Mouse (Mus musculus): ENCODE measurements around the gene Pmfbp1. TPM values are rescaled to one million over a fixed set of nuclear protein-coding genes. Genes with fewer than 3 reads are reported as not detected.
A peak's percentile ranks its signal among the peaks of the same experiment; 100 is the strongest.

Gene Pmfbp1
- polyA plus RNA-seq, 1 experiment, result 3.6 TPM

GRCm38 (mm10) chr8:109471876-109472275 is 22.0 kb upstream of the Pmfbp1 start:
- TF ChIP-seq POLR2A (IDR thresholded peaks at IDR 0.05; ENCODE audit: borderline replicate concordance, extremely low read depth, insufficient read depth, insufficient read length, poor library complexity, severe bottlenecking) (no peak), CTCF (IDR thresholded peaks at IDR 0.05; ENCODE audit: borderline replicate concordance, extremely low read depth, insufficient read depth, insufficient read length) (no peak)
- DNase-seq (ENCODE audit: low read depth), result no peak

DNA sequence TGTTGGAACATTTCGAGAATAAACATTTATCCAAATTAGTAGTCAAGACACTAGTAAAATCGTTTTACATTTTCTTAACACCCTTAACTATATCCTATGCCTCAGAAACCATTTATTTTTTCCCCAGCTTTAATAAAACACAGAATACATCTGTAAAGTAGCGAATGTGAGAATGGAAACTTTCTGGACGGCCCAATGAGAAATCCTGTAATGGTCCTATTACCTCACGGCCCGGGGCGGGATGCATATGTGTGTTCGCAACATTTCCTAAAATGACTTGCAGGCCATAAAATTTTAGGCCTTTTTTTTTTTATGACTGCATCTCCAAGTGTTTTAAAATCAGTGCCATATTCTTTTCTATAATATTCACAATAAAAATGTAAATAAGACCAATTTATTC is 21.4 kb upstream of the Pmfbp1 start:
- no peak for DNase-seq (ENCODE audit: low read depth)
- TF ChIP-seq POLR2A (IDR thresholded peaks at IDR 0.05; ENCODE audit: borderline replicate concordance, extremely low read depth, insufficient read depth, insufficient read length, poor library complexity, severe bottlenecking), result no peak
- TF ChIP-seq CTCF (IDR thresholded peaks at IDR 0.05; ENCODE audit: borderline replicate concordance, extremely low read depth, insufficient read depth, insufficient read length), result no peak

DNA sequence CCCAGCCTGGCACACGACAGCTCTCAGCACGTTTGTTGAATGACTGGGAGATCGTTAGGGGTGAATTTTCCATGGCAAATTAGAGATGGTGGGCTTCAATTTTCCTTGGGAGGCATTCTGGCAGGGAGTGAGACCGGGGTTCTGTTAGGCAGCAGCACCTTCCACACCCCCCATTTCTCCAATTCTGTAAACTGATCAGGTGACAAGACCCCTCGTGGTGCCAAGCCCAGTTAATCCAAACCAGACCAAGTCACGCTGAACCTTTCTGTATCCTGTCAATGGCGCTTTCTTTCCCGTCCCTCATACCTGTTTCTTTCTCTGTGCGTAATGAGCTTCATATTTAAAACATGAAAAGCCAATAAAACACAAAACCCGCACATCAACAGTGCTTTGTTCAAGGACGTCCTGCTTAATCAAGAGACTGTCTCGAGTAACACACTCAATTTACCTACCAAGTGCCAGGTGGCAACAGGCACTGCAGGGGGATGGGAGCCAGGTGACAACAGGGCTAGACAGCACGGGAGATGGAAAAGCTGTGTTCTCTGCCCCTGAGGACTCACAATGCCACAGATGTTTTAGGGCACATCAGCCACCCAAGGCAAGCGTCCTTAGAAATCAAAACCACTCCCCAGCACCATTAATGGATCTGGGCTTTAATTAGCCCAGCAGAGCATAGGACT is 19.2 kb upstream of the Pmfbp1 start:
- TF ChIP-seq CTCF (IDR thresholded peaks at IDR 0.05; ENCODE audit: borderline replicate concordance, extremely low read depth, insufficient read depth, insufficient read length), result no peak
- TF ChIP-seq POLR2A (IDR thresholded peaks at IDR 0.05; ENCODE audit: borderline replicate concordance, extremely low read depth, insufficient read depth, insufficient read length, poor library complexity, severe bottlenecking), result no peak
- DNase-seq (ENCODE audit: low read depth), result no peak

DNA sequence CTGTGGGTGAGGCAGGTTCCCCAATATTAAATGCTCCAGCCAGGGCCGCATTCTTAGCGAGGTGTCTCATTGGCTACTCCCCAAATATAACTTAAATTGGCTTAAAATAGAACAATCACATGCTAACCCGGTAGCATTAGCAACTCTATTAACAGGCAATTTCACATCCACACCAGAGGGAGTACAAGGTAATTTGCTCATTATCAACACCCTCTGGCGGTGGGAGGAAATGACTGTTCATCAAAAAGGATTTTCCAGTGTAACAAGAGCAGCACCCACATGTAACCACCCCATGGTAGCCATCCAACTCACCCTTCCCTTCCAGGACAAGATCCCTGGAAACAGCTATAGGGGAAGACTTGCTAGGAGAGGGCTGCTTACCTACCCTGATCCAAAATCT is 18.4 kb upstream of the Pmfbp1 start:
- no peak for TF ChIP-seq POLR2A (IDR thresholded peaks at IDR 0.05; ENCODE audit: borderline replicate concordance, extremely low read depth, insufficient read depth, insufficient read length, poor library complexity, severe bottlenecking)
- peak; percentile 31; the same call in 1 of the 2 replicates for TF ChIP-seq CTCF (IDR thresholded peaks at IDR 0.05; ENCODE audit: borderline replicate concordance, extremely low read depth, insufficient read depth, insufficient read length)
- DNase-seq (ENCODE audit: low read depth), result peak; percentile 66

- no peak for TF ChIP-seq POLR2A (IDR thresholded peaks at IDR 0.05; ENCODE audit: borderline replicate concordance, extremely low read depth, insufficient read depth, insufficient read length, poor library complexity, severe bottlenecking)
- TF ChIP-seq CTCF (IDR thresholded peaks at IDR 0.05; ENCODE audit: borderline replicate concordance, extremely low read depth, insufficient read depth, insufficient read length), result no peak
Observed at GRCm38 (mm10) chr8:109478586-109478985, 15.2 kb upstream of the Pmfbp1 start.

DNA sequence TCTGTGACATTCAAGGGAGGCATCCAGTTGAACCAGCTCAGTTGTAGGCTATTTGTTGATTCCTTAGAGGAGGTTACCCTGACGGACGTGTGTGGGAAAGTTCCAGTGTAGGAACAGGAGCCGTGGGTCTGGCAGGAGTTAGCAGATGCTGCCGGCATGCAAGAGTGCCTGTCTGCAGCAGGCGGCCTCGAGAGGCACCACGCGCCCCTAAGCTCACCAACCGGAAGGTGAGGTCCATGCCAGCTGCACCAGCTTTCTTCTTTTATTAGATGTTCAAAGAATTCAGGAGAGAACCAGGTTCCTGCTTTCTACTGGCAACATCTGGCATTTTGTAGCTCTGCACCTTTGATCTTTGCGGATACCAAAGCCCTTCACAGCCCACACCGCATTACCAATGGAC is 9.1 kb upstream of the Pmfbp1 start:
- DNase-seq (ENCODE audit: low read depth), result no peak
- no peak for TF ChIP-seq CTCF (IDR thresholded peaks at IDR 0.05; ENCODE audit: borderline replicate concordance, extremely low read depth, insufficient read depth, insufficient read length)
- TF ChIP-seq POLR2A (IDR thresholded peaks at IDR 0.05; ENCODE audit: borderline replicate concordance, extremely low read depth, insufficient read depth, insufficient read length, poor library complexity, severe bottlenecking), result no peak

More at GRCm38 (mm10) chr8:109478586-109478985, 15.2 kb upstream of the Pmfbp1 start:
- DNase-seq (ENCODE audit: low read depth), result no peak

DNA sequence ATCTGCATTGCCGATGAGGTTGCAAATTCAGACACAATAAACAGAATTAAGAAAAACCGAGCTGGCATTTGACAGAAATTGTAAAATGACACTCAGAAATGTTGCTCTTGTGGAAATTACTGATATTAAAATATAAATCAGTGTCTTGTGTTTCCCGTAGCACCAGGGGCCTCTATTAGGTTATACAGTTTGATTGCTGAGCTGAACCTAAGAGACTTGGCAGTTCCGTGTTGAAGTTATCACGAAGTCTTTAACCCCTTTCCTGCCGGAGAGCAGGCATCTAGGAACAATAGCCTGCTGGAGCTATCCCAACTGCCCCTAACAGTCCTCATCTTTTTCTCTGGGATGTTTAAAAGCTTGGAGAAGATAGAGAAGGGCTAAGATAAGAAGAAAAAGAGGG is 8.3 kb upstream of the Pmfbp1 start:
- no peak for DNase-seq (ENCODE audit: low read depth)
- TF ChIP-seq POLR2A (IDR thresholded peaks at IDR 0.05; ENCODE audit: borderline replicate concordance, extremely low read depth, insufficient read depth, insufficient read length, poor library complexity, severe bottlenecking), result no peak
- no peak for TF ChIP-seq CTCF (IDR thresholded peaks at IDR 0.05; ENCODE audit: borderline replicate concordance, extremely low read depth, insufficient read depth, insufficient read length)

- no peak for DNase-seq (ENCODE audit: low read depth)
- TF ChIP-seq CTCF (IDR thresholded peaks at IDR 0.05; ENCODE audit: borderline replicate concordance, extremely low read depth, insufficient read depth, insufficient read length) (no peak), POLR2A (IDR thresholded peaks at IDR 0.05; ENCODE audit: borderline replicate concordance, extremely low read depth, insufficient read depth, insufficient read length, poor library complexity, severe bottlenecking) (no peak)
Observed at GRCm38 (mm10) chr8:109492785-109493184, 1.0 kb upstream of the Pmfbp1 start.

- DNase-seq (ENCODE audit: low read depth), result no peak
- TF ChIP-seq POLR2A (IDR thresholded peaks at IDR 0.05; ENCODE audit: borderline replicate concordance, extremely low read depth, insufficient read depth, insufficient read length, poor library complexity, severe bottlenecking) (no peak), CTCF (IDR thresholded peaks at IDR 0.05; ENCODE audit: borderline replicate concordance, extremely low read depth, insufficient read depth, insufficient read length) (no peak)
Observed at GRCm38 (mm10) chr8:109494601-109495000, 774 bp downstream of the Pmfbp1 start.

- peak; percentile 33 for DNase-seq (ENCODE audit: low read depth)
- TF ChIP-seq POLR2A (IDR thresholded peaks at IDR 0.05; ENCODE audit: borderline replicate concordance, extremely low read depth, insufficient read depth, insufficient read length, poor library complexity, severe bottlenecking), result no peak
- no peak for TF ChIP-seq CTCF (IDR thresholded peaks at IDR 0.05; ENCODE audit: borderline replicate concordance, extremely low read depth, insufficient read depth, insufficient read length)
Observed at GRCm38 (mm10) chr8:109497431-109497830, 3.6 kb downstream of the Pmfbp1 start.

DNA sequence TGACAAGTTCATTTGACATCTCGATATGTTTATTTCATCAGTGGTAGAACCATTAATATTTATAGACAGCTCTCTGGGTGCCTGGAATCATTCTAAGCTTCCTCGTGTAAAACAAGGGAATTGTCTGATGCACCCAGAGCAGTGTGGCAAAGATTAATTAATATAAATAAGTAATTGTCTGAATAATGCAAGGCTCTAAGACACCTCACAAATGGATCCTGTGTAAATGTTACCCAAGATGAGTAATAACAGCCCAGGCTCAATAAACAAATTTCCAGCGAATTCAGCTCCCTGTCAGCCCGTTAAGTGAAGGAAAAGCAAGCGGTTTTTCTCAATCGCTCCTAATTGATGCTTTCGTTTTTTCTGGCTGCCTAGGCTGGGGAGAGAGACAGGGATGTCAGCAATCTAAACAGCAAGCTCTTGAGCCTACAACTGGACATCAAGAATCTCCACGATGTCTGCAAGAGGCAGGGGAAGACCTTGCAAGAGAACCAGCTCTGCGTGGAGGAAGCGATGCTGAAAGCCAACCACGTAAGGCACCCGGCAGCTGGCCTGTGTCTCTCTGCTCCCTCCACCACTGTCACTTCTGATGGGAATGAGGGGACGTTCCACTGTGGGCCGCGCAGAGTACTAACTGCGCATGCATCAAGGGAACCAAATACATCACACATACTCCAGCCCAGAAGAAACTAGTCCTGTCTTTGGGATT is 5.3 kb downstream of the Pmfbp1 start:
- DNase-seq (ENCODE audit: low read depth), result peak; percentile 30
- TF ChIP-seq CTCF (IDR thresholded peaks at IDR 0.05; ENCODE audit: borderline replicate concordance, extremely low read depth, insufficient read depth, insufficient read length) (no peak), POLR2A (IDR thresholded peaks at IDR 0.05; ENCODE audit: borderline replicate concordance, extremely low read depth, insufficient read depth, insufficient read length, poor library complexity, severe bottlenecking) (no peak)

DNA sequence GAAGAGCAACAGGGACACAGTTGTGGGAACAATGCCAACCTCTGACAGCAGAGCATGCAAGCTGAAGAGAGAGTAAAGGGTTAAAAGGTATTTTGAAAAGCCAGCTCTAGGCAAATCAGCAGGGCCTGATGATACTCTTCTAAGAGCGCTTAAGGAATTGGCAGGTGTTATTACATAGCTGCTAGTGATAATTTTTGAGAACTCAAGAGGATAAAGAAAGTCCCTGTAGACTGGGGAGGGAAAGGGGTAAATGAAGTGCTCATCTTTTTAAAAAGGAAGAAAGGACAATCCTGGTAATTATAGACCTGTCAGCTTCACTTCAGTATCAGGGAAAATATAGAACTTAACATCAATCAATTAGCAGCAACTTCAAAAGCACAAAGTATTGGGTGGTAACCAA is 9.7 kb downstream of the Pmfbp1 start:
- TF ChIP-seq POLR2A (IDR thresholded peaks at IDR 0.05; ENCODE audit: borderline replicate concordance, extremely low read depth, insufficient read depth, insufficient read length, poor library complexity, severe bottlenecking), result no peak
- TF ChIP-seq CTCF (IDR thresholded peaks at IDR 0.05; ENCODE audit: borderline replicate concordance, extremely low read depth, insufficient read depth, insufficient read length), result no peak
- peak; percentile 53 for DNase-seq (ENCODE audit: low read depth)
